Mouse (Mus musculus): ENCODE results near the gene Icos. TPM values are rescaled to one million over a fixed set of nuclear protein-coding genes. Genes with fewer than 3 reads are reported as not detected.

Icos gene
- polyA plus RNA-seq, 1 experiment from 2014 or later, result 0.31 TPM

DNA sequence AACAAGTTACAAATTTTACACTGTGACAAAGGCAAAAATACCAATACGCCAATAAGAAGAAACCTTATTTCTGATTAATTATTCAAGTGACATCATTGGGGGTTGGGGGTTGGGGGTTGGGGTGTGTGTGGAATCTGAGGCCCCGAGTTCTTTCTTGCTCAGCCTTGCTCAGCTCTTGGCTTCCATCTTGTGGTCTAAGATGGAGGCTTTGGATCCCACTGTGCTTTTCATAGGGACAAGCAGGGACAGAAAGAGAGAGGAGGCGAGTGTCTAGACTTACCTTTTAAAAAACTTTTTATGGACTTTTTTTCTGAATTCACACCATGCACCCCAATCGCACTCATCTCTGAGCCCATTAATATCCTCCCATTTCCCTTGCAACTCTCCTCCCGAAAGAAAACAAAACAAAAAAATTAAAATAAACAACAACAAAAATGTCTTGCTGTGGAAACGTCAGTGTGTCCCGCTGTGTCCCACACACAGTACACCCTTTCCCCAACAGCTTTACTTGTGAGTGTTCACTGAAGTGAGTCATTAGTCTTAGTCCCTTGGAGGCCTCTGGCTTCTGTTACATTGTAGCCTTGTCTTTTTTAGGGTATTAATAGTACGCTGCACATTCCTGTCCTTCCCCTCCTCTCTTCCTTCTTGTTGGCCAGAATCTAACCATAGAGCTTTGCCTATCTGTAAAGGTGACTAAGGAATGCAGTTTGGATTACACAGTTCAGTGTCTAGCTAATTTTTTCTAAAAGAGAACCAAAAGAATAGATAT lies 31.9 kb upstream of the Icos start:
- WGBS, result 65% methylated on average over 8 of the region's 8 CpGs

DNA sequence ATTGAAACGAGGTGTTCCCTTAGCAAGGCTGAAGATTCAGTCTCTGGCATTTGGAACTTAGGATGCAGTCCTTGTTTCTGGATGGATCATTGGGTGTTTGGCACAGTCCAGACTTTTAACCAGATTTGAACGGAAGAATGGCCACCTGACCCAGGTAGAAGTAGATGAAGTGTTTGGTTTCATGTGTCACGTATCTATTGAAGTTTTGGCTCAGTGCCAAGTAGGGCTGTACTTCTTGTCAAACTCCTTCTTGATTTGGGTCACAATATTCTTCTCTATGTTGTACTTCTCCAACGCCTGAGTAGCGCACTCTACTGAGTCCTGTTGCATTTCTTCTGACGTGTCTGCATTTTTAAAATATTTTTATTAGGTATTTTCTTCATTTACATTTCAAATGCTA lies 29.6 kb upstream of the Icos start:
- no peak overlapping the region for H3K27ac ChIP-seq (replicated peaks)
- no peak overlapping the region for H3K4me2 ChIP-seq
- ATAC-seq (ENCODE audit: extremely low read depth, insufficient number of reproducible peaks, low FRiP score, low TSS enrichment), result no peak
- H3K27me3 ChIP-seq (replicated peaks), result no peaks in the 10 kb centered on the region
- 79% methylated on average over 6 of the region's 6 CpGs for WGBS
- H3K9ac ChIP-seq, result no peak overlapping the region
- H3K4me1 ChIP-seq, result peaks cover 16% of the 10 kb centered on the region
- H3K36me3 ChIP-seq, result no peaks in the 10 kb centered on the region
- no peaks in the 10 kb centered on the region for H3K9me3 ChIP-seq
- no peak overlapping the region for H3K4me3 ChIP-seq

More for the DNA sequence above, 31.9 kb upstream of the Icos start:
- Histone ChIP-seq H3K27ac (replicated peaks) (peak overlapping the region; percentile 33), H3K4me1 (0 out of 2 replicates have a peak, but pooled peaks cover 5% of the 10 kb centered on the region), H3K4me2 (no peak overlapping the region), H3K27me3 (replicated peaks) (no peaks in the 10 kb centered on the region), H3K4me3 (no peak overlapping the region), H3K9ac (no peak overlapping the region), H3K9me3 (no peaks in the 10 kb centered on the region), H3K36me3 (no peaks in the 10 kb centered on the region)
- ATAC-seq (ENCODE audit: extremely low read depth, insufficient number of reproducible peaks, low FRiP score, low TSS enrichment), result no peak

DNA sequence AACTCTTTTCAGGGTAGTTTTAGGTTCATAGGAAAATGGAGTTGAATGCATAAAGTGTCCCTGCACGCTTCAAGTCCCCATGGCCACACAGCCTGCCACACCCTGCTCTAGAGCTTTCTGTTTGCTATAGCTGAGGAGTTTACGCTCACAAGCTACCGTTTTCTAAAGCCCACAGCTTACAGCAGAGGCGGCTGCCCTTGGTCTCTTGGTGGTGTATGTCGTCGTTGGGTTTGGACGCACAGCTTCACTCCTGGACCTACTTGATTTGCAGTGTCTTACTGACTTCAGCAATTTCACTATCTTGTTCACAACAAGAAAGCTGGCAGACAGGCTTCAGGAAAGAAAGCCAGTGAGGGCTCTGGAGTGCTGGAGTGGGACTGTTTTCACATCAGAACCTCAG lies 24.8 kb upstream of the Icos start:
- H3K4me1 ChIP-seq, result peaks cover 23% of the 10 kb centered on the region
- H3K36me3 ChIP-seq, result no peaks in the 10 kb centered on the region
- H3K27me3 ChIP-seq (replicated peaks), result no peaks in the 10 kb centered on the region
- no peak overlapping the region for H3K4me3 ChIP-seq
- peak overlapping the region; percentile 72 for H3K27ac ChIP-seq (replicated peaks)
- peak overlapping the region; percentile 35 for H3K4me2 ChIP-seq
- H3K9me3 ChIP-seq, result no peaks in the 10 kb centered on the region
- peak overlapping the region; percentile 63; the same call in 1 of the 2 replicates for H3K9ac ChIP-seq
- no peak for ATAC-seq (ENCODE audit: extremely low read depth, insufficient number of reproducible peaks, low FRiP score, low TSS enrichment)
- 43% methylated on average over 7 of the region's 7 CpGs for WGBS

DNA sequence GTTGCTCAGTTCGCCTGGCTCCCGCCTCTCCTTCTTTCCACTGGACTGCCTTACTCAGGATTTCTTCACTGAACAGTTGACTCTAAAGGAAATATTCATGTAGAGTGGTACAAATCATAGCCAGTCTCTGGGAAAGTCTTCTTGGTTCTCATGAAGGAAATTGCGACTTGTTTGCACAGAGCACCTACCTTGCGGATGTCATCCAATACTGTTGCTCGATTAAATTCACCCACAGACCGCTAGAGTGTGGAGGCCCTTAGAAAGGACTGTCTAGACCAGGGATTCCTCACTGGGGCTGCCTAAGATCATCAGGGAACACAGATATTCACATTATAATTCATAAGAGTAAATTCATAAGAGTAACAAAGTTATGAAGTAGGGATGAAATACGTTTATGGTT lies 24.0 kb upstream of the Icos start:
- 84% methylated on average over 7 of the region's 7 CpGs for WGBS
- Histone ChIP-seq H3K4me3 (no peak overlapping the region), H3K9ac (no peak overlapping the region), H3K9me3 (no peaks in the 10 kb centered on the region), H3K36me3 (no peaks in the 10 kb centered on the region), H3K27ac (replicated peaks) (peak overlapping the region; percentile 42; the same call in 1 of the 2 replicates), H3K4me2 (no peak overlapping the region), H3K4me1 (peaks cover 23% of the 10 kb centered on the region), H3K27me3 (replicated peaks) (no peaks in the 10 kb centered on the region)
- no peak for ATAC-seq (ENCODE audit: extremely low read depth, insufficient number of reproducible peaks, low FRiP score, low TSS enrichment)

DNA sequence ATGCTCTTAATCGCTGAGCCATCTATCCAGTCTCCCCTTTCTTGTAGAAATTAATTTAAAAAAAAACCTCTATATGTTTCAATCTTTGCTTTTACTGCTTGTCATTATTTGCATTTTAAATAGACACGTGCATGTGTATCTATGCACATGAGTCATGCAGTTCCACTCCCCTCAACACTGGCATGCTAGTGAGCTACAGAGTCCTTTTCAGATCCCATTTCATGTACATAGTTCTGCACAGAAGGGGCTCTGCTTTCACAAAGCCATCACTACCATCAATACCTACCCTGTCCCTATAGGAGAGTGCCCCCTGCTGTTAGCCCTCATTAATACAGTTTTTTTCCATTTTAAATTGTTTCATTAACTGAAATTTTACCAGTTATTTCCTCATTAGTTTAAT lies 23.0 kb upstream of the Icos start:
- H3K36me3 ChIP-seq, result no peaks in the 10 kb centered on the region
- H3K27ac ChIP-seq (replicated peaks), result no peak overlapping the region
- H3K4me1 ChIP-seq, result peaks cover 31% of the 10 kb centered on the region
- H3K4me2 ChIP-seq, result no peak overlapping the region
- no peak overlapping the region for H3K4me3 ChIP-seq
- WGBS, result 58% methylated on average over 2 of the region's 2 CpGs
- no peaks in the 10 kb centered on the region for H3K9me3 ChIP-seq
- H3K27me3 ChIP-seq (replicated peaks), result no peaks in the 10 kb centered on the region
- no peak for ATAC-seq (ENCODE audit: extremely low read depth, insufficient number of reproducible peaks, low FRiP score, low TSS enrichment)
- H3K9ac ChIP-seq, result no peak overlapping the region

DNA sequence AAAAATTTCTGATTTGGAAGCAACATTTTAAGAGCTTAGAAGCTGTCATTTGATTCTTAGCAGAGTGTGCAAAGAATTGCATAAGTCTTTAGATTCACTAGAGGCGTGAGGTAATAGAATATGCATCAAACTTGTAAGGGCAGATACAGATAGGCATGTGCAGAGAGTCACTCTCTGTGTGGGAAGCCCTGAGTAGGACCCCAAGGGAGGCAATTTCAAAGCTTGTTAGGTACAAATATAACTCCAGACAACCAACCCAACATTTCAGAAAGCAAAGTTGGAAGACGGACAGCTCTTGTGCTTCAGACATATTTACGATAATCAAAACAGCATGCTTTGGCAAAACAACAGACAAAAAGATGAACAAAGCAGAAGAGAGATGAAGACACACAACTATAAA lies 22.5 kb upstream of the Icos start:
- no peak for ATAC-seq (ENCODE audit: extremely low read depth, insufficient number of reproducible peaks, low FRiP score, low TSS enrichment)
- H3K27ac ChIP-seq (replicated peaks), result no peak overlapping the region
- 85% methylated on average over 3 of the region's 3 CpGs for WGBS
- H3K27me3 ChIP-seq (replicated peaks), result no peaks in the 10 kb centered on the region
- H3K36me3 ChIP-seq, result no peaks in the 10 kb centered on the region
- no peak overlapping the region for H3K4me2 ChIP-seq
- H3K4me3 ChIP-seq, result no peak overlapping the region
- no peaks in the 10 kb centered on the region for H3K9me3 ChIP-seq
- no peak overlapping the region for H3K9ac ChIP-seq
- H3K4me1 ChIP-seq, result peaks cover 35% of the 10 kb centered on the region

DNA sequence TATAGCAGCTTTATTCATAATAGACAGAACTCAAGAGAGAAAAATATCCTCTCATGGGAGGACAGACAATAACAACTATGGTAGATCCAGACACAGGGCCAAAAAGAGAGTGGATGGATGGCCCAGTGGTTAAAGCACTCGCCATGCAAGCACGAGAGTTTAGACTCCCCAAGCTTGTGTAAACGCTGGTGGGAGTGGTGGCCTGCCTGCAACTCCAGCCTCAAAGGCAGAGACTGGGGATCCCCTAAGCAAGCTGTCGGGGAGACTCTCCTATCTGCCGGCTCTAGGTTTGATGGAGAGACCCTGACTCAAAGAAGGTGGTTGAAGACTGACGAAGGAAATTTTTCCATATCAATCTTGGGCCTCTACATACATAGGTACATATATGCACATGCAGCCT lies 21.5 kb upstream of the Icos start:
- WGBS, result 78% methylated on average over 6 of the region's 6 CpGs

DNA sequence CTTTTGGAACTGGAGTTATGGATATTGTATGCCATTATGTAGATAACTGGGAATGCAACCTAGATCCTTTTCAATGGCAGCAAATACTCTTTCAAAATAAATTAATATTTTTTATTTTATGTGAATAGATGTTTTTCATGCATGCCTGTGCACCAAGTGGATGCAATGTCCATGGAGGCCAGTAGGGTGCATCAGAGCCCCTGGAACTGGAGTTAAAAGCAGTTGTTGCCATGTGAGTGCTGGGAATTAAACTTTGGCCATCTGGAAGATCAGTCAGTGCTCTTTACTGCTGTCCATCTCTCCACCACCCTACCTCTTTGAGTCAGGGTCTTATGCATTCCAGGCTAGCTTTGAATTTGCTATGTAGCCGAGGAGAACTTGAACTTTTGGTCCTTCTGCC lies 19.4 kb upstream of the Icos start:
- Histone ChIP-seq H3K27ac (replicated peaks) (no peak overlapping the region), H3K9me3 (no peaks in the 10 kb centered on the region), H3K4me3 (no peak overlapping the region), H3K4me2 (no peak overlapping the region), H3K27me3 (replicated peaks) (no peaks in the 10 kb centered on the region), H3K4me1 (peaks cover 26% of the 10 kb centered on the region), H3K9ac (no peak overlapping the region), H3K36me3 (no peaks in the 10 kb centered on the region)
- ATAC-seq (ENCODE audit: extremely low read depth, insufficient number of reproducible peaks, low FRiP score, low TSS enrichment), result no peak
- WGBS, result 81% methylated on average over 1 of the region's 1 CpGs

More for the DNA sequence above, 21.5 kb upstream of the Icos start:
- H3K27me3 ChIP-seq (replicated peaks), result no peaks in the 10 kb centered on the region
- H3K36me3 ChIP-seq, result no peaks in the 10 kb centered on the region
- no peak overlapping the region for H3K9ac ChIP-seq
- peaks cover 38% of the 10 kb centered on the region for H3K4me1 ChIP-seq
- no peak overlapping the region for H3K4me2 ChIP-seq
- no peak overlapping the region for H3K4me3 ChIP-seq
- no peaks in the 10 kb centered on the region for H3K9me3 ChIP-seq
- no peak overlapping the region for H3K27ac ChIP-seq (replicated peaks)
- ATAC-seq (ENCODE audit: extremely low read depth, insufficient number of reproducible peaks, low FRiP score, low TSS enrichment), result no peak

DNA sequence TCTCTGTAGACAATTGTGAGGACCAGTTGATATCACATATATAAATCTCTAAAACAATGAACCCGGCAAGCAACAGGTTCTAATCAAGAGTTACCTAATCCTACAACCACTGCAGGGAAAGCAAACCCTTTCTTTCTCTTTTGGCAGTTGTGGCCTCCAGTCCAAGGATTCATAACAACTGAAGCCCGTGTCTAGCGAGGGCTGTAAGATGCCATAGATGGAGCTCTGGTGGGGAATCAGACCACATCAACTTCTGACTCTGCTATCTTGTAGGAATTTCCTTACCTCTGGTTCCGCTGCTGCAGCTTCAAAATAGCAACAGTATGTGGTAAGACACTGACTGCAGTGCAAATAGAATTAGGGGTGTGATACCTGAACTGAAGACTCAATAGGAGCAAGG lies 18.5 kb upstream of the Icos start:
- H3K27ac ChIP-seq (replicated peaks), result peak overlapping the region; percentile 75; the same call in 1 of the 2 replicates
- 47% methylated on average over 4 of the region's 4 CpGs for WGBS
- no peak overlapping the region for H3K4me2 ChIP-seq
- no peak overlapping the region for H3K4me3 ChIP-seq
- H3K4me1 ChIP-seq, result peaks cover 21% of the 10 kb centered on the region
- H3K27me3 ChIP-seq (replicated peaks), result no peaks in the 10 kb centered on the region
- no peak for ATAC-seq (ENCODE audit: extremely low read depth, insufficient number of reproducible peaks, low FRiP score, low TSS enrichment)
- no peaks in the 10 kb centered on the region for H3K9me3 ChIP-seq
- H3K9ac ChIP-seq, result no peak overlapping the region
- no peaks in the 10 kb centered on the region for H3K36me3 ChIP-seq

DNA sequence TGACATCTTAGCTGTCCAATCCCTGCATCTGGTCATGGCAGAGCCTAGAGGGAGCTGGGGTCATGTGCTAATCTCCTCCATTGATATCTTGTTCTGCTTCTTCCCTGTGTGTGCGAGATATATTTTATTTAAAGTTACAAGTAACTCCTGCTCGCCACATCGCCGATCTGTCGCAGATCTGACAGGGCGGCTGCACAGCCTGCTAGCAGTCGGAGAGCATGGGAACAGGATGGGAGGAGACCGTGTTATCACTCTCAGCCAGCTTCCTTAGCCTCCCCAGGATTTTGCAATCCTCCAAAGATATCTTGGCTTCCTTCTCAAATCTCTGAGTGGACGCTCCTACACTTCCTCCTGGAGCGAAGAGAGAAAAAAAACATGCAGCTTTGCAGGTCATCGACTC lies 17.3 kb upstream of the Icos start:
- Histone ChIP-seq H3K4me3 (no peak overlapping the region), H3K4me1 (peaks cover 16% of the 10 kb centered on the region), H3K27ac (replicated peaks) (peak overlapping the region; percentile 75), H3K36me3 (no peaks in the 10 kb centered on the region), H3K9ac (peak overlapping the region; percentile 45; the same call in 1 of the 2 replicates), H3K27me3 (replicated peaks) (no peaks in the 10 kb centered on the region), H3K9me3 (no peaks in the 10 kb centered on the region), H3K4me2 (peak overlapping the region; percentile 41)
- WGBS, result 30% methylated on average over 11 of the region's 11 CpGs
- ATAC-seq (ENCODE audit: extremely low read depth, insufficient number of reproducible peaks, low FRiP score, low TSS enrichment), result peak; percentile 73

DNA sequence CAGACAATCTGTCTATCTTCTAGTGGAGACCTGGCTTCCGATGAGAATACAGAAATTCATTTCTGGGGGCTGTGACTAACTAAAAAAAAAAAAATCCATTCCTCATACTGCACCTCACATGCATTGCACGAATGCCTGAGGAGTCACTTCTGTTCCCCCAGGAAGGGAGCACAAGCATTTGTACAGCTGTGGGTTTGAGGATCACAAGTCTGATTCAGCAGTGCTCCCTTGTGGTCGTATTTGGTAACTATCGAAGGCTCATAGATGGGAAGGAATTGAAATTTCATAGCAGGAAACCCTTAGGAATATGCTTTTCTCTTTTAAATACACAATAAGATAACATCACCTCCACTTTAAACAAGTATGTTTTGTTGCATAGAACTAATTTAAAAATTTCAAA lies 16.6 kb upstream of the Icos start:
- peak overlapping the region; percentile 75 for H3K27ac ChIP-seq (replicated peaks)
- H3K9ac ChIP-seq, result no peak overlapping the region
- peak overlapping the region; percentile 41; the same call in 1 of the 2 replicates for H3K4me2 ChIP-seq
- H3K36me3 ChIP-seq, result no peaks in the 10 kb centered on the region
- peaks cover 16% of the 10 kb centered on the region for H3K4me1 ChIP-seq
- H3K27me3 ChIP-seq (replicated peaks), result no peaks in the 10 kb centered on the region
- 17% methylated on average over 4 of the region's 4 CpGs for WGBS
- H3K4me3 ChIP-seq, result no peak overlapping the region
- no peak for ATAC-seq (ENCODE audit: extremely low read depth, insufficient number of reproducible peaks, low FRiP score, low TSS enrichment)
- H3K9me3 ChIP-seq, result no peaks in the 10 kb centered on the region

DNA sequence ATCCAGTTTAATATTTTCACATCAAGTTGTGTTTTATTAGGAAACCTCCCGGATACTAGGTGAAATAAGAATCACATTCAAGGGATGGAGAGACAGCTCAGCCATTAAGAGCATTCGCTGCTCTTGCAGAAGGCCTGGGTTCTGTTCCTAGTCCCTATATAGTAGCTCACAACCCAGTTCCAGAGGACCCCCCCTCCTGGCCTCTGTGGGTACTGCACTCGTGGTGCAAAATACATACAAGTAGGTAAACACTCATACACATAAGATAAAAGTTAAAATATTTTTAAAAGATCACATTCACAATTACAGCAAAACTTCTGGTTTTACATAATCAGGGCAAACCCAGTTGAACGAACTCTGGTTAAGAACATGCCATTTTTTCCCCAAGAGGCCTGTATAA lies 15.6 kb upstream of the Icos start:
- Histone ChIP-seq H3K27ac (replicated peaks) (no peak overlapping the region), H3K4me2 (no peak overlapping the region), H3K27me3 (replicated peaks) (no peaks in the 10 kb centered on the region), H3K36me3 (no peaks in the 10 kb centered on the region), H3K4me1 (peaks cover 16% of the 10 kb centered on the region), H3K9me3 (no peaks in the 10 kb centered on the region), H3K4me3 (no peak overlapping the region), H3K9ac (no peak overlapping the region)
- WGBS, result 82% methylated on average over 4 of the region's 4 CpGs
- ATAC-seq (ENCODE audit: extremely low read depth, insufficient number of reproducible peaks, low FRiP score, low TSS enrichment), result no peak
